Mouse (Mus musculus): ENCODE data around the gene Cd28.
"Not testable (repeated sequence)": the region's sequence is repeated elsewhere in the genome, so short reads cannot be mapped to it uniquely, and the experiment has no call there.

The Cd28 gene

DNA sequence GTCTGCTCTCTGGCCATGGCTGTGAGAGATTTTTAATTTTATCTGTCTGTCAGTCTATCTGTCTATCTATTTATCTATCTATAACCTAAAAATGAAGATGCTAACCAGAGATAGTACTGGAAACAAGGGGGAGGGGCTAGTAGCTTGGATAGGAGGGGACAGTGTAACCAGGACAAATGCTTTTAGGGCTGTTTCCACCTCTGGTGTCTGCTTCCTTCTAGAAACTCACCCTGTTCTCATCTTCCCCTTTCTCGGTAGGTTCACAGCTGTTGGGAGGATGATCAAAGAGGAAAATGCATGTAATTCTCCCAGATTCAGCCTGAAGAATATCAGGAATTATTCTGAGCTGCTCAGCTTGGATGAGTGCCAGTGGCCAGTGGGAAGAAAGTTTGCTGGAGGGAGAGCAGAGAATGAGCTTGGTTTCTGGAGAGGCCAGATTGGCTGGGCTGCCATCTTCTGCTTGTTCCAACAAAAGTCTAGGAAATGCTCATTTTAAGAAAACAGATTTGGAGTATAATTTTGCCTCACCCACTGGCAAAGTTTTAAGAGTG is 83.3 kb downstream of the Cd28 start:
- no peak for DNase-seq (ENCODE audit: low read depth, low spot score)

- no peak for DNase-seq (ENCODE audit: low read depth, low spot score)
These were observed 84.6 kb downstream of the Cd28 start for GRCm38 (mm10) chr1:60801210-60801671.

GRCm38 (mm10) chr1:60803128-60803824 is 86.7 kb downstream of the Cd28 start:
- DNase-seq (ENCODE audit: low read depth, low spot score), result no peak

- DNase-seq (ENCODE audit: low read depth, low spot score), result no peak
These were observed 87.5 kb downstream of the Cd28 start for GRCm38 (mm10) chr1:60803825-60804696.

GRCm38 (mm10) chr1:60805178-60805577 is 88.6 kb downstream of the Cd28 start:
- DNase-seq (ENCODE audit: low read depth, low spot score), result no peak

GRCm38 (mm10) chr1:60807748-60808147 is 91.1 kb downstream of the Cd28 start:
- no peak for DNase-seq (ENCODE audit: low read depth, low spot score)

GRCm38 (mm10) chr1:60808466-60808865 is 91.9 kb downstream of the Cd28 start:
- DNase-seq (ENCODE audit: low read depth, low spot score), result no peak

GRCm38 (mm10) chr1:60809166-60809565 is 92.6 kb downstream of the Cd28 start:
- DNase-seq (ENCODE audit: low read depth, low spot score), result no peak

DNA sequence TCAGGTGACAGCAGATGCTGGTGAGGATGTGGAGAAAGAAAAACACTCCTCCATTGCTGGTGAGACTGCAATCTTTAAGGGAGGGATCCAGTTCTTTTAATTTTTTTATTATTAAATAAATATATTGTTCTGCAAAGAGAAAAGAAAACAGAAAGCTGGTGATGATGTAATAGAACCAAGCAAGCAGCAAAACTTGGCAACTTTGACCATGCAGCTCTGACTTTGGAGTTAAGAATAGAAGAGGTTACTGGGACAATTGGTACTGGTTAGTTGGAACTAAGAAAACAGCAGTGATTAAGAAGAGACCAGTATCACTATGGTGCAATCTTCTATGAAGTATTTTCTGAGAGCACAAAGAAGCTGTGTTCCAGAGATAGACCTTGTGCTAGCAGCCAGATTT is 94.2 kb downstream of the Cd28 start:
- no peak for DNase-seq (ENCODE audit: low read depth, low spot score)

GRCm38 (mm10) chr1:60811998-60812397 is 95.4 kb downstream of the Cd28 start:
- DNase-seq (ENCODE audit: low read depth, low spot score), result no peak

DNA sequence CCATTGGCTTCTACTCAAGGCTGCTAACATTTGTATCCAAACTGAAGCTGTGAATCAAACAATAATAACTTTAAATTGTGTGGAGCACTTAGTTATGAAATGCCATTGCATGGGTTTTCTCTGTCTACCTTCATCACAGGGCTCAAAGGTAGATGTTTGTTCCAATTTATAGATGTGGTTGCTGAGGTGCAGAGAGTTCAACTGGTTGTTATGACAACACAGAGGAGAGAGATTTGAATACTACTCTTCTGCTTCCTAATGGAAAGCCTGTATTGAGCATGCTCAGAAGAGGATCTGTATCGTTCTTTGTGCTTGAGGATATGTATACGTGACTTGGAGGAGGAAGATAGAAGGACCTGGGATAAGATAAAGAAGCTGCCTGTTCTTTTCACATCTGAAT is 96.8 kb downstream of the Cd28 start:
- no peak for DNase-seq (ENCODE audit: low read depth, low spot score)

- DNase-seq (ENCODE audit: low read depth, low spot score), result no peak
These were observed 99.3 kb downstream of the Cd28 start for GRCm38 (mm10) chr1:60815912-60816311.

DNA sequence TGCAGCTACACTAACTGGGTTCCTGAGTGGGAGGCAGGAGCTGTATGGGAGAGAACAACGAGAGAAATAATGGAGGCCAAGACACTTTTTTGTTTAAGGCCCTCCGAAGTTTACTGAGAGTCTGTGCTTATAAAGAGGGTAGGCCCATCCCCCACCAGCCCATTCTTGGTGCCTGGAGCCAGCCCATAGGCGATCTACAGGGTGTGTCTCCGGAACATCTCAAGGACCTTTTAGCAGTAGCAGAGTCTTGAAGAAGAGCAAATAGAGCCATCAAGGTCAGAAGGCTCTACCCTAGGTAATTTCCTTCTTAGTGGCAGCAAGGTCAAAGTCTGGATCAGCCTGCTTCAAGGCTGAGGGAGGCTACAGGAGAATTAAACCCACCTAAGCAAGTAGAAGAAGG is 101.9 kb downstream of the Cd28 start:
- not testable (repeated sequence) for DNase-seq (ENCODE audit: low read depth, low spot score)

- DNase-seq (ENCODE audit: low read depth, low spot score), result no peak
These were observed 103.4 kb downstream of the Cd28 start for GRCm38 (mm10) chr1:60819993-60820392.

DNA sequence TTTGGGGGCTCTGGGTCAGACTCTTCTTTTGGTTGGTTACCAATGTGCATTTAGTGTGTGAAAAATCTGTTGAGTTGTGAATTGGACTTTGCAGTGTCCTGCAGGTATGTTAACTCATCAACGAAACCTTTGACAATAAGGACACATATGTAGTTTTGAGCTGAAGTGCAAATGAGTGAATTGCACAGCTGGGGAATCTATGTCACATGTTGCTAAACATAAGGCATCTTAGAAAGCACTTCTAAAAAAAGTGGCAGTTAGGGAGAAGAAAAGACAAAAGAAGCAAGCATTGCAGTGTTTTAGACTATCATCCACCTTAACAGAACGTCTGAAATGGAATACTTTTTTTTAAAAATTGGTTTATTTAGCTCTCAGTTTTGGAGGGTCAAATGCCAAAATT is 104.4 kb downstream of the Cd28 start:
- DNase-seq (ENCODE audit: low read depth, low spot score), result no peak

DNA sequence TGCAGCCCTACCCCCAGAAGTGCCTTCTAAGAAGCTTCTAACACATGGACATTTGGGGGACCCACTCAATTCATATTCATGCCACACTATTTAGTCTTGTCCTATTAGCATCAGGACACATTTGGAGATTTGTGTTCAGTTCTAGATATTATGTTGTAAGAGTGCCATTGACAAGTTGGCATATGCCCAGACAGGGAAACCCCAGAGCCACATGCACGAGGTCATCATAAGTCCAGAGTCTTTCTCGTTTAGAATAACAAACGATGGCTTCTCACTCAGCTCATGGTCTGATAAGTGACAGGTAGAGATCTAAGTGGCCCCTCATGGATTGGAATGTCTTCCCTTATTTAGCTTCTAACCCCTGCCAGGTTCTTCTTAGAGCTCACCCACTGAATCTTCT is 105.0 kb downstream of the Cd28 start:
- DNase-seq (ENCODE audit: low read depth, low spot score), result no peak
